Comparison of ENCODE assay signal across 9 mouse cellular contexts in genomic region chr3:149088621-149089128, GRCm38 (mm10).
DNase-seq lines count a peak whose midpoint lies in the region; ATAC-seq and TF ChIP-seq lines count a peak whose summit lies in the region.
"Had no signal": no experiment of that assay in that cellular context is flagged by ENCODE, and none has a peak within 500 bp of the region (broad histone marks: within the 10 kb centered on the region; RNA-seq: fewer than 3 reads in every experiment).

No protein-coding gene starts in this region.

- H3K4me2 ChIP-seq in forebrain, postnatal 0 days (ENCODE audit: low read depth), result peak overlapping the region; percentile 49
- H3K4me2 ChIP-seq in kidney, postnatal 0 days (ENCODE audit: low read length), result peak overlapping the region; percentile 52
- H3K4me2 ChIP-seq in midbrain, embryonic 14.5 days (ENCODE audit: low read length), result peak overlapping the region; percentile 58

- ATAC-seq in forebrain, postnatal 0 days, result peak; percentile 58; the same call in 1 of the 2 replicates
- ATAC-seq in kidney, postnatal 0 days (replicated peaks; ENCODE audit: low FRiP score, low read depth), result no peak; the same call in 1 of the 2 replicates
- ATAC-seq in midbrain, embryonic 14.5 days (ENCODE audit: low FRiP score, low TSS enrichment), result peak; percentile 51; the same call in 1 of the 2 replicates
- ATAC-seq: Patski had no signal

- TF ChIP-seq CTCF in forebrain, postnatal 0 days (IDR thresholded peaks at IDR 0.05; ENCODE audit: low read depth), result no peak
- no peak for TF ChIP-seq CTCF in kidney, postnatal 0 days (IDR thresholded peaks at IDR 0.05; ENCODE audit: low read depth)

- no peaks in the 10 kb centered on the region for H3K9me3 ChIP-seq in forebrain, postnatal 0 days (ENCODE audit: low read length)
- no peaks in the 10 kb centered on the region for H3K9me3 ChIP-seq in kidney, postnatal 0 days (replicated peaks; ENCODE audit: low read length)
- H3K9me3 ChIP-seq in midbrain, embryonic 14.5 days (ENCODE audit: control insufficient read depth, low read length), result no peaks in the 10 kb centered on the region

- H3K27me3 ChIP-seq in forebrain, postnatal 0 days (ENCODE audit: insufficient read depth, low read length), result no peaks in the 10 kb centered on the region; the same call in 1 of the 2 replicates
- H3K27me3 ChIP-seq in kidney, postnatal 0 days (ENCODE audit: insufficient read depth, low read length), result no peaks in the 10 kb centered on the region
- H3K27me3 ChIP-seq in midbrain, embryonic 14.5 days (ENCODE audit: control insufficient read depth, insufficient read depth, low read length), result 0 out of 2 replicates have a peak, but pooled peaks cover 3% of the 10 kb centered on the region
- H3K27me3 ChIP-seq: Patski had no signal

- intact Hi-C loops in left cerebral cortex, postnatal 4 days (cut with DNase I), result loop anchor here (5.0 kb wide), 1 partner anchor 91 kb away; no protein-coding TSS in a partner anchor
- intact Hi-C loops in left cerebral cortex, postnatal 10 days (cut with DNase I), result no loop called here

- no peaks in the 10 kb centered on the region; the same call in none of the 2 replicates for H3K4me1 ChIP-seq in forebrain, postnatal 0 days (ENCODE audit: insufficient read depth)
- peaks cover 27% of the 10 kb centered on the region; the same call in 1 of the 2 replicates for H3K4me1 ChIP-seq in kidney, postnatal 0 days (replicated peaks; ENCODE audit: insufficient read depth, low read length)
- H3K4me1 ChIP-seq in midbrain, embryonic 14.5 days (ENCODE audit: control insufficient read depth, insufficient read depth, low read length), result peaks cover 21% of the 10 kb centered on the region

- peak overlapping the region; percentile 38 for H3K9ac ChIP-seq in forebrain, postnatal 0 days
- 0 out of 2 replicates have a peak overlapping the region, but pooled peaks have one; percentile 14 for H3K9ac ChIP-seq in kidney, postnatal 0 days (ENCODE audit: low read depth, low read length)
- peak overlapping the region; percentile 36; the same call in 1 of the 2 replicates for H3K9ac ChIP-seq in midbrain, embryonic 14.5 days (replicated peaks; ENCODE audit: low read length)

- peak; percentile 23 for DNase-seq in left cerebral cortex, postnatal 4 days
- no peak for DNase-seq in left cerebral cortex, postnatal 10 days (ENCODE audit: extremely low spot score in 1 of 2, low spot score in 2 of 2)
- peak; percentile 59 for DNase-seq in forebrain, postnatal 0 days
- DNase-seq in kidney, postnatal 0 days (ENCODE audit: low spot score), result peak; percentile 59
- DNase-seq in midbrain, embryonic 14.5 days, result peak; percentile 77
- no peak for DNase-seq in urinary bladder, adult 2 months (ENCODE audit: low spot score)
- no peak for DNase-seq in thymus, postnatal 14 days
- no peak for DNase-seq in spleen, postnatal 14 days (ENCODE audit: low spot score in 2 of 2)

- H3K27ac ChIP-seq in forebrain, postnatal 0 days (ENCODE audit: low read depth, low read length), result no peak overlapping the region
- no peak overlapping the region for H3K27ac ChIP-seq in kidney, postnatal 0 days
- H3K27ac ChIP-seq in midbrain, embryonic 14.5 days (replicated peaks; ENCODE audit: low read depth, low read length), result 0 out of 2 replicates have a peak overlapping the region, but pooled peaks have one; percentile 14

- H3K4me3 ChIP-seq in forebrain, postnatal 0 days (ENCODE audit: low read depth, low read length), result peak overlapping the region; percentile 20
- H3K4me3 ChIP-seq in kidney, postnatal 0 days (replicated peaks; ENCODE audit: low read depth, low read length), result peak overlapping the region; percentile 11; the same call in 1 of the 2 replicates
- peak overlapping the region; percentile 20 for H3K4me3 ChIP-seq in midbrain, embryonic 14.5 days (replicated peaks; ENCODE audit: low read depth, low read length)

- WGBS in forebrain, postnatal 0 days, result 2% methylated on average over 16 of the region's 16 CpGs
- 12% methylated on average over 16 of the region's 16 CpGs for WGBS in kidney, postnatal 0 days
- WGBS in midbrain, embryonic 14.5 days, result 3% methylated on average over 16 of the region's 16 CpGs

- H3K36me3 ChIP-seq in forebrain, postnatal 0 days (ENCODE audit: insufficient read depth), result no peaks in the 10 kb centered on the region
- no peaks in the 10 kb centered on the region for H3K36me3 ChIP-seq in kidney, postnatal 0 days (ENCODE audit: insufficient read depth, low read length)
- H3K36me3 ChIP-seq in midbrain, embryonic 14.5 days (ENCODE audit: control insufficient read depth, insufficient read depth, low read length), result no peaks in the 10 kb centered on the region

Comparison
In these comparisons a context has a peak if more than half of its experiments do, and no peak if none do; other contexts are left out.
1. DNase-seq: peak in left cerebral cortex, postnatal 4 days (single experiment), forebrain, postnatal 0 days (single experiment), kidney, postnatal 0 days (single experiment) and midbrain, embryonic 14.5 days (single experiment); none in left cerebral cortex, postnatal 10 days (0 of 2), urinary bladder, adult 2 months (single experiment), thymus, postnatal 14 days (single experiment) and spleen, postnatal 14 days (0 of 2).
2. Peak in every context shown above with its lines, with median percentiles within 50 percentile points of each other: H3K4me2 ChIP-seq, H3K4me3 ChIP-seq and H3K9ac ChIP-seq.